Mouse (Mus musculus): ENCODE measurements at regions not wholly inside any gene's neighbourhood (a gene's known extent, or its start where the extent isn't known, plus 50 kb on each side); places are given as distances from the start of the nearest gene placed in this dataset.

GRCm38 (mm10) chr3:117988443-117988842 lies 119.7 kb upstream of the Snx7 start:
- no peak for TF ChIP-seq CTCF (IDR thresholded peaks at IDR 0.05; ENCODE audit: low read depth)
- no peak for TF ChIP-seq EP300 (IDR thresholded peaks at IDR 0.05; ENCODE audit: low read depth)
